8 mouse cellular contexts compared by ENCODE assay signal in genomic region chr3:122140589-122141400, GRCm38 (mm10).
DNase-seq lines count a peak whose midpoint lies in the region; ATAC-seq lines count a peak whose summit lies in the region.

No protein-coding gene starts in this region.

- H3K9ac ChIP-seq in forebrain, embryonic 16.5 days (replicated peaks; ENCODE audit: low read depth, low read length), result no peak overlapping the region
- H3K9ac ChIP-seq in hindbrain, embryonic 15.5 days, result no peak overlapping the region

- no peak overlapping the region for H3K4me3 ChIP-seq in forebrain, embryonic 16.5 days (replicated peaks; ENCODE audit: low read length)
- H3K4me3 ChIP-seq in hindbrain, embryonic 15.5 days, result no peak overlapping the region
- H3K4me3 ChIP-seq in midbrain, embryonic 10.5 days, result no peak overlapping the region

- no peaks in the 10 kb centered on the region for H3K36me3 ChIP-seq in forebrain, embryonic 16.5 days (ENCODE audit: control insufficient read depth, insufficient read depth)
- no peaks in the 10 kb centered on the region for H3K36me3 ChIP-seq in hindbrain, embryonic 15.5 days
- no peaks in the 10 kb centered on the region for H3K36me3 ChIP-seq in midbrain, embryonic 10.5 days

- DNase-seq in ovary, postnatal 14 days (ENCODE audit: low spot score), result peak; percentile 44
- no peak for DNase-seq in ovary, postnatal 10 days (ENCODE audit: low spot score)
- peak; percentile 30 for DNase-seq in c-Kit-positive CD71-negative TER-119-negative erythroid progenitor cells, embryonic 14.5 days (ENCODE audit: low read depth)
- DNase-seq in layer of hippocampus, postnatal 25 days (ENCODE audit: extremely low spot score in 1 of 2, low spot score in 1 of 2), result peak; percentile 15 to 60
- peak; percentile 49 for DNase-seq in midbrain, embryonic 10.5 days (ENCODE audit: low spot score)
- peak; percentile 28 for DNase-seq in thymus, postnatal 25 days

- ATAC-seq in forebrain, embryonic 16.5 days, result peak; percentile 38; the same call in 1 of the 2 replicates
- ATAC-seq in hindbrain, embryonic 15.5 days (ENCODE audit: low FRiP score, low read depth), result peak; percentile 56; the same call in 1 of the 2 replicates

- H3K9me3 ChIP-seq in forebrain, embryonic 16.5 days (ENCODE audit: control insufficient read depth, low read length), result no peaks in the 10 kb centered on the region
- H3K9me3 ChIP-seq in hindbrain, embryonic 15.5 days, result no peaks in the 10 kb centered on the region
- no peaks in the 10 kb centered on the region for H3K9me3 ChIP-seq in midbrain, embryonic 10.5 days (replicated peaks)

- WGBS in forebrain, embryonic 16.5 days, result 63% methylated on average over 18 of the region's 18 CpGs
- 69% methylated on average over 18 of the region's 18 CpGs for WGBS in hindbrain, embryonic 15.5 days
- 66% methylated on average over 18 of the region's 18 CpGs for WGBS in midbrain, embryonic 10.5 days

- H3K27me3 ChIP-seq in forebrain, embryonic 16.5 days (replicated peaks; ENCODE audit: control insufficient read depth, insufficient read depth, low read length), result no peaks in the 10 kb centered on the region
- no peaks in the 10 kb centered on the region for H3K27me3 ChIP-seq in hindbrain, embryonic 15.5 days
- peaks cover 15% of the 10 kb centered on the region for H3K27me3 ChIP-seq in midbrain, embryonic 10.5 days (ENCODE audit: low read depth, poor library complexity, severe bottlenecking)

- no peaks in the 10 kb centered on the region for H3K4me1 ChIP-seq in forebrain, embryonic 16.5 days (replicated peaks; ENCODE audit: control insufficient read depth, insufficient read depth, low read length)
- H3K4me1 ChIP-seq in hindbrain, embryonic 15.5 days (replicated peaks), result no peaks in the 10 kb centered on the region
- peaks cover 6% of the 10 kb centered on the region; the same call in 1 of the 2 replicates for H3K4me1 ChIP-seq in midbrain, embryonic 10.5 days

- H3K4me2 ChIP-seq in forebrain, embryonic 16.5 days (ENCODE audit: low read length), result no peak overlapping the region
- no peak overlapping the region for H3K4me2 ChIP-seq in hindbrain, embryonic 15.5 days

- no peak overlapping the region for H3K27ac ChIP-seq in forebrain, embryonic 16.5 days (ENCODE audit: low read length)
- no peak overlapping the region for H3K27ac ChIP-seq in hindbrain, embryonic 15.5 days (replicated peaks)
- H3K27ac ChIP-seq in midbrain, embryonic 10.5 days (replicated peaks), result no peak overlapping the region
